Mouse (Mus musculus): ENCODE results near the gene Eepd1. TPM values are rescaled to one million over a fixed set of nuclear protein-coding genes. Genes with fewer than 3 reads are reported as not detected.
A peak's percentile ranks its signal among the peaks of the same experiment; 100 is the strongest.

Eepd1 gene
- total RNA-seq, 2 experiments from 2014 or later: 20.8 TPM

DNA sequence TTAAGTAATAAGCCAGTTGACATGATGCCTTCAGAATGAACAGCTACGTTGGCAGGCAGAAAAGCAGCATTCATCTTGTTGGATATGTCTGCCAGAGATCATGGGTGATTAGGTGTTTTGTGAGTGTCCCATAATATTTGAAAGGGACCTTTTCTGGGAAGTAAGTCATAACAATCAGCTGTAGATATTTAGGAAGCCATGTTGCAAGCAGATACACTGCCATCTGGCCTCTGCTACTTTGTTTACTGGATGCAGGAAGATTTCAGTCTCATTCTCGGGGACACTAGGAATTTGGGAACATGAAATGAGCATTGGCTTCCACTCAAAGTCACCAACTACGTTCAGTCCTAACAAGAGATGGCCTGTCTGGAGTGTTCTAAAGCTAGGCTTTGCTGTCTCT is 54.1 kb downstream of the Eepd1 start:
- no peak for DNase-seq

DNA sequence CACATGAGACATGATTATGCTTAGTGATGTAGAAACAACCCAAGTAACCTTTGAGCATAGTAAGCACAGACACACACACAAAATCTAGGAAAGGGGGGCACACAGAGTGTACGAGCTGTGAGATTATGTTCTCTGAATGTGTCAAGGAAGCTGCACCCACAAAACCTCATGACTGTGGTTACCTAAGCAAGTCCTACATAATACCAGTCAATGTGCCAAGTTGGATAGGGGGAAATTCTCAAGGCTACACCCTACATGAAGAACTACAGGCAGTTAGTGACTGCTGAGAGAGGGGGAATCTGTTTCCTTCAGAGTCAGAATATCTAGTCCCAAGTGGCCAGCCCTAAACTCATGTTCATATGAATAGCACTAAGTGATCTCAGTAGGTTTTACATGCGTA is 58.1 kb downstream of the Eepd1 start:
- DNase-seq: no peak

DNA sequence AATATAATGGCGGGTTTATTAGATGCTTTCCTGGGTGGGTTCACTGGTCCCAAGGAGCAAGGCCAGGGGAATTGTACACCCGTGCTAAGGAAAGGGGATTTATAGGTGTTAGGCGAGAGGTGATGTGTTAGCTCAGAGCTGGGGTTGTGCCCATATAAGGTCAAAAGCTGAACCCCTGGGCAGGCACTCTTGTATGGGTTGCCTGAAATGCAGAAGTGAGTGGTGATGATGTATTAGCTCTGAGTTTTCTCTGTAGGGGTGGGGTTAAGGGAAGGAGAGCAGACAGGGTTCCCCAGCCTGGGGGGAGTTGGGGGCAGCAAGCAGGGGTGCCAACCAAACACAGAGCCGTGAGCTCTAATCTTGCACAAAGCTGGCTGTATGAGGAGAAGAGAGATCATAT is 60.0 kb downstream of the Eepd1 start:
- DNase-seq: no peak

DNA sequence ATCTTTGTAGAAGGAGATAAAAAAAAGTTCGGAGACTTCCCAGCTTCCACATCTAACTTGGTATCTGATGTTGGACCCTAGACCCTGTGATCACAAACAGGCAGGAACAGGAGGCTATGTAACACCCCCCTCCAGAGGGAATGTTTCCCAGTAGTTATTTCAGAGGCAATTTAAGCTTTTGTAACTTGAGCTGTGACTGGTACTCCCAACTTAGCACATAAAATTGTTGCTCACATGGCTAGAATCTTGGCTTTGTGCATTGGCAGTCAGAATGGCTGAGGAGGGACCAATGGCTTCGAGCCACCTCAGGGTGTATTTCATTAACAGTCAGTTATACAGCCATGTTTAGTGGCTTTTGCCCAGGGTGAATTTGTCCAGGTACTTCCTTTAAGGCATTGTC is 63.9 kb downstream of the Eepd1 start:
- DNase-seq: peak; percentile 29

DNA sequence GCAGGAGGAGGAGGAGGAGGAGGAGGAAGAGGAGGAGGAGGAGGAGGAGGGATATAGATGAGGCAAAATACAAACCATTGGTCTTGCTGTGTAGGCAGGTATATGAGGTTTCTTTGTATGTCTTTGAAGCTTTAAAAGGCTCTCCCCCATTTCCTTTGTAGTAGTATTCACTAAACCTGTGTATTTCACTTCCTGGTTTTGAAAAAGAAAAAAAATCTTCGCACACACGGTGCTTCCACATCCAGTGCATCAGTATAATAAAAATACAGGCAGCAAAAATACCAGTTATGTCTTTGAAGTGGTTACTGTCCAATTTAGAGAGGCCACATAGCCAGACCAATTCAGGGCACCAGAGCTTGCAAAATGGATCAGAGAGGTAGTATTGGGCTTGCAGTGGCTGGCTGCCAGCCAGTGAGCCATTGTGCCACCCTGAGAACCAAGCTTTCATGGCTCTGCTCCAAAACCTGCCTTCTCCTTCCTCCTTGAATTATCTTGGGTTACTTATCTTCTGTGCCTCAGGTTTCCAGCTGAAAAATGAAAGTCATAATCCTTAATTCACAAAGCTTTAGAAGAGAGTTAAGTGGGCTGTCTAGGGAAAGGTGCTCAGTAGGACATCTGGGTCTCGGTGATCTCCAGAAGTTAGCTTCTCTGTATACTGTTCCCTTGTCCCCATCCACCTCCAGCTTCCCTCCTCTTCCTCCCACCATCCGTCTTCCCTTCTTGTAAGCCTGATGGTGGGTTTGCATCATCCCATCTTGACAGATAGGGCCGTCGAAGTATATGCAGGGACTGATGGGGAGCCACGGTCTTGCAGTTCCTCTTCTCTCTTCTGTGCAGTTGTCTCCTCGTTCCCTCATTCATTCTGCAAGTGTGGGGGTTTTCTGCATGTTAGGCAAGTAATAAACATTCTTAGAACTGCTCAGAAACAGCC is 68.0 kb downstream of the Eepd1 start:
- no peak for DNase-seq

DNA sequence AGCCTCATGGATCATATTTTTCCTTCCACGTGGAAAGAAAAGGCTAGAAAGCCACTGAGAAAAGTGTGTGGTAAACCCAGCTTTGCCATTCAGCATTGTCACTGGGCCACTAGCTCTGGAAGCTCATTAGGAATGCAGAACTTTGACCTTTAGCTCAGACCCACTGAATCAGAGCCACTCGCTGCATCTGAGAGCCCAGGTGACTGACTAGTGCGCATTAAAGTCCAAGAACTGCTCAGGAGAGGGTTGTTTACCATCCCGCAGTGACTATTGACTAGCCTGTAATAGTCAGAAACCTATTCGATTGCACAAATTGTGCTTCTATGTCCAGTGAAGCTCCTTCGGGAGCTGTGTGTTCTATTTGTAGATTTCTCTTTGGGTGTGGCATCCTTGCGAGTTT is 68.8 kb downstream of the Eepd1 start:
- no peak for DNase-seq

DNA sequence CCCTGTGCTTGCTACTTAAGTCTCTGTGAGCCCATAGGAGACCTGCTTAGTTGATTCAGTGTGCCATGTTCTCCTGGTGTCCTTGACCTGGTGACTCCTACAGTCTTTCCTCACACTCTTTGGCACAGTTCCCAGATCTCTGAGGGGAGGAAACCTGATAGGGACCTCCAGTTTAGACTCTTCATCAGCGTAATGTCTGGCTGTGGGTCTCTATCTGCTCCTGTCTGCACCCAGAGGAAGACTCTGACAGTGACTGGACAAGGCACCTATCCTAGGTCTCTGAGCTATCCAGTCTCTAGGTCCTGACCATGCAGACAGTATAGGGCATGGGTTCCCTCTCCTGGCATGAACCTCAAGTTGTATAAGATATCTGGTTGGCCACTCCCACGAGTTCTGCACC is 71.2 kb downstream of the Eepd1 start:
- no peak for DNase-seq

DNA sequence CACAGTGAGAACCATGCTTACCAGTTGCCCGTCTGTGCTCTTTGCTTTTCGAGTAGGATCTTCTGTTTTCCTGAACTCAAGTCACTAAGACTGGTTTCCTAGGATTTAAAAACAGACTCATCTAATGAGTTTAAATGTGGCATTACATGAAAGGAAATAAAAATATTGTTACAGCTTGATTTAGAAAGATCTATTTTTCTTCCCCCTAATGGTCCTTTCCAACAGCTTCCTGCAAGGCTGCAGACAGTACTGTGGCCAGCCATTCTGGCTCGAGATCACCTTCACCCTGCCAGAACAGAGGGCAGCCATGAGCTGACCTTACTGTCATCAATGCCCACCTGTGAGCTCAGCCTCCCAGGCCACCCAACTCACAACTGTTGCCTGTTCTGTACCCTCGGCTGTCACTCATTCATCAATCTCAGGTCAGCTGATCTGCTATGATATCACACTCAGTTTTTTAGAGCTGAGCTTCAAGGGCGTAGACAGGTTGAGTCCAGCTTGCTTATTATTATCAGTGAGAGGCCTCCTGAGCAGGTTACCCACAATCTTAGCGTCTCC is 73.0 kb downstream of the Eepd1 start:
- DNase-seq: peak; percentile 23

DNA sequence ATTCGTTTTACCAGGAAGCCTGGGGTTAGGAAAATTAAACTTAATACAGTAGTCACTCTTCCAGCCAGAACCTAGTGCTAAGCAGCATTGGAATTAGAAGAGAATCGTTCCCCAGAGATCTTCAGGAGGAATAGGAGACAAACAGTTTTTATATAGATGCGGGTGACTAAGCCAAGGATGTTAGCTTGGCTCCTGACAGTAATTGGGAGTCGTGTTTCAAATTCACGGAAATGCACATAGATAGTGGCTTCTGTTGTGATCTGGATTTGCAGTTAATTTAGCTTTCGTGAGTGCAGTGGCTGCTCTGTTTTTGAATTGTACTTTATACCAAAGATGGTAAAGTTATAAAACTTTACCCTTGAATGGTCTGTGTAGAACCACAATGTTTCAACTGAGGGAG is 73.9 kb downstream of the Eepd1 start:
- DNase-seq: no peak

DNA sequence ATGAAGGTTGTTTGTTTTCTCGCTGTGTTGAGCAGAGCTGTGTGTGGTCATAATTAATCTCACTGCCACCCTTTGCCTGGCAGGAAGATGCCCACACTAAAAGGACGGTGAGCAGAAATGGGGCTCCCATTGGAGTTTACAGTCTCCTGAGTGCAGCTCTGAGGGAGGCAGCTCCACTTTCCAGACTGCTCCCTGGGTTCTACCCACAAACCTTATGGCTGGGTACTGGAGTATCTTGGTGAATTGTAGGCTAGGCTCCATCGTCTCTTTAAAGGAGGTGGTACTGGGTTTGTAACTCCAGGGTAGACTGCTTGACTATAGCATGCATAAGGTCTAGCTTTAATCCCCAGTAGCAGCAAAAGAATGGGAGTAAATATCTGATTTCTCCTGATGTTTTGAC is 74.7 kb downstream of the Eepd1 start:
- no peak for DNase-seq

DNA sequence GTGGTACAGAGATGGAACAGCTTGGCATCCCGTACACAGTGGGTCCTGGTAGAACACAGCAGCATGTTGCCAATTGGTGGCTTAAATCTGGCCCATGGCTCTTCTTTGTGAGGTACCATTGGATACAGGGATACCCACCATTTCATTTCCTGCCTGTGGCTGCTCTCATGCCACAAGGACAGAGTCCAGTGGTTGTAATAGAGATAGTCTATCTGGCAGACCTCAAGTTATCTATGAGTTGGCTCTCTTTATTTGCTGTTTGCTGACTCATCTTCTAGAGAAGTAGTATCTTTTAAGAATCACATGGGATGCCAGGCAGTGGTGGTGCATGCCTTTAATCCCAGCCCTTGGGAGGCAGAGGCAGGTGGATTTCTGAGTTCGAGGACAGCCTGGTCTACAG is 76.0 kb downstream of the Eepd1 start:
- DNase-seq: no peak

DNA sequence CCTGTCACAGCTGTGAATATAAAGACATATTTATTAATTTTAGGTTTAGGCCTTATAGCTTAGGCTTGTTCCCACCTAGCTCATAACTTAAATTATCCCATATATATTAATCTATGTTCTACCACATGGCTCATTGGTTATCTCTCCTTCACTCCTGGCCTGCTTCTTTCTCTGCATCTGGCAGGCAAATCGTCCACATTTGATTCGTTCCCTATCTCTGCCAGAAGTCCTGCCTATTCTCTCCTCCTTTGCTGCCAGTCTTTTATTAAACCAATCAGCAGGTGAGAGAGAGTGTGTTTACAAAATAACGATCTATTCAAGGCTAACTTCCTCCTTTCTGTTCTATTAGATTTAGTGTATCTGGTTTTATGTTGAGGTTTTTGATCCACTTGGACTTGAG is 77.5 kb downstream of the Eepd1 start:
- no peak for DNase-seq

DNA sequence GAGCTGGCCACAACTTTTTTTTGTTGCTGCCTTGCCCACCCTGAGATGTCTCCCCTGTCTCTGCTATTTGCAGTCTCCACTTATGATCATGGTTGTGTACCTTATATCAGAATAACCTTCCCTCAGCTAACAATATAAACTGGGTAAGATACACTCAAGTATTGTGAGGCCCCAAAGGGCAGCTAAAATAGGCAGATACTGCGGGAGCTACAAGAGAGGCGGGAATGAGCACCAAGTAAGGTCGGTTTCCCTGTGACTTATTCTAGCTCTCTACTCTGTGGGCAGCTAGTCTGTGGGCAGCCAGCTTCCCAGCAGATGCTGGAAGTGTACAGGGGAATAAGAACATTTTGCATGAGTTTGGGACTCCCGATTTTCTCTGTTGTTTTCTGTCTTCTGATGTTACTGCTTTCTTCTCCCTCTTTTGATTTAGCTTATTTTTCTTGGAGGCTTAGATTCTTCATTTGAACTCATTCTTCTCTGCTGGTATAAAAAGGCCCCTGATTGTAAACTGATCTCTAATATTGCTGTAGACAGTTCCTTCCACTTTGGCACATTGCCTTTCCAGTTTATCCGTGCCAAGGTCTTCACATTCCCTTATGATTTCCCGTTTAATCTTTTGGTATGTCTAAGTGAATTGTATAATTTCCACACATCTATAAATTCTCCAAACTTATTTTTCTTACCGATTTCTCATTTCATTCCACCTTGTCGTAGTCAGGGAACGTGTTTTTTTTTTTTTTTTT is 78.8 kb downstream of the Eepd1 start:
- no peak for DNase-seq

DNA sequence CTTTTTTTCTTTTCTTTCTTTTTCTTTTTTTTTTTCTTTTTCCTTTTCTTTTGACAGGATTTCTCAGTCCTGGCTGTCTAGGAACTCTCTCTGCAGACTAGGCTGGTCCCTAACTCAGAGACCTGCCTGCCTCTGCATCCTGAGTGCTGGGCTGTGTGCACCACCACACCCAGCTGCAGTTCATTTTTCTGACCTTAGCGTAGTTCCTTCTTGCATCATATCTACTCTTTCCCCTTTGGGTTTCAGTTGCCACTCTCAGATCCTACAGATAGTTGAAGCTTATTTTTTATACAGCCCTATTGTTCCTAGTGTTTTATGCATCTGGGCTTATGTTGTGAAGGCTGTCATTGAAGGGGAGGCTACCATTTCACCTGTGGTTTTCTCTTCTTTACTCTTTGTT is 79.8 kb downstream of the Eepd1 start:
- DNase-seq: no peak

DNA sequence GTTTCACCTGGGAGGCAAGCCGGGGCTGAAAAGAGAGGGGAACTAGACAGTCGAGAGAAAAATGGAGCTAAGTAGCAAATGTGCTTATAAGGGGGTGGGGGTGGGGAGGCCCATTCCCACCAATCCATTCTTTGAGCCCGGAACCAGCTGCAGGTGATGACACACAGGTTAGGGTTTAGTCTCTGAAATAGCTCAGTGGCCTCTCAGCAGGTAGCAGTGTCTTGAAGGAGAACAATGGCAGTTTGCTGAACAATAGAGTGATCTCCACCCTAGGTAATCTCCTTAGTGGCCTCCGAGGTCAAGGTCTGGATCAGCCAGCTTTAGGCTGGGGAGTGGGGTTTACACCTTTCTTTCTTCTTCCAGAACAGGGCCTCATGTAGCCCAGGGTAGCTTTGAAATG is 82.5 kb downstream of the Eepd1 start:
- no peak for DNase-seq

DNA sequence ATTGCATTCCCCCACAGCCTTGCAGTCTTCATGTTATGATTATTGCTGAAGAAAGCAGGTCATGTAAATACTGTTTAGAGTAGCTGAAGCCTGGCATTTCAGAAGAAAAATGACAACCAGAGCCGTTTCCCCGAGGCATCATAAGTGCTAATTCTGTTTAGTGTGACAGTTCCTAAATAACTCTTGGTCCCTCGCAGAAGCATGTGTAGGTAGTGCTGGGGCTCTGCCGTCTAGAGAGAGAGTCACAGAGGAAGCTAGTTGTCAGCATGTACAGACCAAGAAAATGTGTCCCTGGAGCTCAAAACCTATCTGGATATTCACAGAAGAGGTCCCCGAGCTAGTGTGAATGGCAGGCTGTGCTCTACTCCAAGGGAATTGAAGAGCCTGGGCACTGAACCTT is 85.7 kb downstream of the Eepd1 start:
- no peak for DNase-seq

DNA sequence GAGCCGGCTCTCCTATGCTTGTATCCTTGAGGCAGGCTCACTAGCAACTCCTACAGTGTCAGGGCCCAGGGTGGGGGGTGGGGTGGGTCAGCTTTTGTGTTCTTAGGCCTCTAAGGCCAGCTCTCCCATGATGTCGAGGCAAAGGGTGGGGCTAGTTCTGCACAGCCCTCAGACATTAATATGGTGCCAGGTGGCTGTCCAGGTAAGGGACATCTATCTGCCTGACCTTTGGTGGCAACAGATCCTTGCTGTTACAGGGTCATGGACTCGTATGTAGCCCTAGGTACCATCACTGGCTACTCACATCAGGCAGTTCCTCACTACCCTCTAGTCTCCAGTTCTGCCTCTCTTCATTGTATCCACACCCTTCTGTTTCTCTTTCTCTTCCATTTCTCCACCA is 87.4 kb downstream of the Eepd1 start:
- no peak for DNase-seq

DNA sequence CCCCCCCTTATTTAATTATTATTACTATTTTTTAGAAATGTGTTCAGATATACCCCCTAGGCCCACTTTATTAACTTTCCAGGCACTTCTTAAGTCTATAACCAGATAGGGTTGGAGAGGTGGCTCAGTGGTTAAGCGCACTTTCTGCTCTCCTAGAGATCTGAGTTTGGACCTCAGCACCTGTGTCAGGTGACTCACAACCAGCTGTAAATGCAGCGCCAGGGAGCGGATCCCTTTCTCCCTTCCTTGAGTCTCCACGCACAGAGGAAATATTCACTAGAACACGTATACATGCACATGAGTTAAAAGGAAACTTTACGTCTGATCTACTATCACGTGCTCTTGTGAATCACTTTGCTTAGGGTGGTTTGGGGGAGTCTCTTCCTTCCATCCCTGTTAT is 88.7 kb downstream of the Eepd1 start:
- DNase-seq: no peak

DNA sequence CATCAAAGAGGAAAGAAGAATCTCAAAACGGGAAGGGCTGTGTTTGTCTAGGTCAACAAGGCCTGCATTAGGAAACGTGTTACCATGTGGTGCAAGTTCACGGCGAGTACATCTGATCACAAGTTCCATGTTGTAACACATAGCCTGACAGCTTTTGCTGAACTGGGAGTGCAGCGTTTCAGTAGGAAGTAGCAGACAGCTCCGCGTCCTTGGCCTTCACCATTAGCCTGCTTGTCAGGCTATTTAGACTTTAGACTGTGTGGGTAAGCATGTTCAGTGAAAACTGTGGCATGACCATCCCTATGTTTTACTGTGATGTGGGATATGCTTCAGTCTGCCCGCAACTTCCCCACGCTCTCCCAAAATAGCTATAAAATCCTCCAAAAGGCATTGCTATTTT is 89.1 kb downstream of the Eepd1 start:
- DNase-seq: no peak

DNA sequence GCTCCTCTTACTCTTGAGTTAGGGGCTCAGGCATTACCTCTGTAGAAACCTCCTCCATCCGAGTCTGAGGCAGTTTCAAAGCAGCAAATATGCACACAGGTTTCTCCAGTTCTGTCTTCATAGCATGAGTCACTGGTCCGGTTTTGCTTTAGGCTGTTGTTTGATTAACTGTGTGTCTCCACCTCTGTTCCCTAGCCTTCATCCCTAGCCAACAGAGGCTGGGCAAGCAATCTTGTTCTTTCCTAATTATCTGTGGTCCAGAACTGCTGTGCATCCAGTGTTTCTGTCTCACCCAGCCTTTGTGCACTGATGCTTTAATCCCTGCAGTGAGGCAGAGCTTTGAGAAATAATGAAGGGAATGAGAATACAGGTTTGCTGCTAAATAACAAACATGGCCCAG is 90.0 kb downstream of the Eepd1 start:
- no peak for DNase-seq

DNA sequence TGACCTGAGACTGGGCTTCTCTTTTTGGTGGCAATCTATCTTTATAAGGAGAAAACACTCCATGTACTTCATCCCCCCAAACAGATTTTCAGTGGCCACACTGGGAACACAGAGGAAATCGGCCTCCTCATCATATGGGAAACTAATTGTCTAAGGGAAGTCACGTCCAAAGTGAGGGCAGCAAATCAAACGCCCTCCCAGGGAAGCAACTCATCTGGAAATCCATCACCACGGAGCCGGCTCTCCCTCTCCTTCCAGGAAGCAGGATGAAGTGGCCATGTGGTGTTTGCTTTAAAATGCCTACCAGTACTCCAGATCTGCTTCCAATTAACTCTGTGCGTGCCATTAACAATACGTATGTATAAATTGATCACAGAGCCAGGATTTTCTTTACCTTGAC is 92.4 kb downstream of the Eepd1 start:
- DNase-seq: peak; percentile 22

DNA sequence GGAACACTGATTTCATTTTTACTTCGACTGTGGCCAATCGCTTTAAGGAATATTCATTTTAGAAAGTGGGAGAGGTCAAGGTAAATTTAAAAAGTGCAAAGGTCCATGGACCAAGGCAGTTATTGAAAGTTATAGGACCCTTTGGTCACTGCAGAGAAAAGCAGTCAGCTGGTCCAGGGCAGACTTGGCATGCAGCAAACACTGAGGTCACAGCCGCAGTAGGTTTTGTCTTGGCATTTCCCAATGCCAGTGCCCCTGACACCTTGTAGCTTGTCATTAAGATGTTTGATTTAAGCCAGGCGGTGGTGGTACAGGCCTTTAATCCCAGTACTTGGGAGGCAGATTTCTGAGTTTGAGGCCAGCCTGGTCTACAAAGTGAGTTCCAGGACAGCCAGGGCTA is 92.8 kb downstream of the Eepd1 start:
- DNase-seq: no peak

DNA sequence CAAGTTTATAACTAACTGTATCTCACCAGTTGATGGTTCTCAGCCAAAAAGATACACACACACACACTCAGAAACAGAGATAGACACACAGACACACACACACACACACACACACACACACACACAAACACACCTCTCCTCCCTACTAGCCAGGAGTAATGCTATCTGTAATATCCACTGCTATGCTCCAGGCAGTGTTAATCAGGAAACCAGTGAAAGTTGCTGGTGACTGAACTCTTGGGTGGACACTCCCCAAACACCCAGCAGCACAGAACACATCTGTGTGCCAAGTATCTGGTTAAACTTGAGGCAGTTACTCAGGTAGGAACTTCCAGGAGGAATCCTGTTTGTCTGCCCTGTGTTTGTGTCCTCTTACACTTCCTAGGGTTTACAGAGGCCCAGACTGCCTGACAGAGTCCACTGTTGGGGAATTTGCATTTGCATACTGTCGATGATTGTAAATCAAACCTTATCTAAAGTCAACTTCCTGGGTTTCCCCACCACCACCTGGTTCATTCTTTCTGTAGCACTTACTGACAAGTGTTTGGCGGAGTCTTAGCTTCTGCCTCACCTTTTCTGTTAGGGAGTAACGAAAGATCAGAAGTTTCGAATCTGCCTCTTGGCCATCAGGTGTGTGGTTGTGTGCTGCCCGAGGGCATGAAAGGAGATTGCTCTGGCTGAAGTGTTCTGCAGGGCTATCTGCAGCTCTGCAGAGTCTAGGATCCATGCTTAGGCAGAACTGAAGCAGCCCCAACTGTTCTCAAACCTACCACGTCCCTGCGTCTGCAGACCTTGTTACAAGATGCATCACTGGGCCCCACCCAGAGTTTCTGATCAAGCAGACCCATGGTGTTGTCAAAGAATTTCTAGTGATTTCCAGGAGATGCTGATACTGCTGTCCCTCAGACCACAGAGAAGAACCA is 97.6 kb downstream of the Eepd1 start:
- DNase-seq: no peak

Data from heart, postnatal 4 days (tissue).